Mouse (Mus musculus) liver, adult 2 months (tissue): ENCODE measurements around the gene Lrp10. TPM values are rescaled to one million over a fixed set of nuclear protein-coding genes. Genes with fewer than 3 reads are reported as not detected.

ENCODE experiments used
- DNase-seq: peaks from one replicate; pipeline ENCODE4 v3.0.0-alpha.2; 2011; ENCODE audit warnings: low read depth, low spot score; ENCODE audit errors: extremely low read depth
- H3K27ac ChIP-seq: fragments of 200-500 bp; replicated peaks from 2 replicates; pipeline ENCODE4 v1.5.1; 2012; ENCODE audit warnings: low read depth, mild to moderate bottlenecking, control low read depth, inconsistent platforms, low read length; ENCODE audit not compliant: insufficient read depth
- H3K27me3 ChIP-seq: fragments of 200-500 bp; 2 replicates; pipeline ENCODE4 v1.6.1; 2012; ENCODE audit warnings: mild to moderate bottlenecking, moderate library complexity, low read length, inconsistent platforms; ENCODE audit not compliant: control insufficient read depth, insufficient read depth
- H3K36me3 ChIP-seq: fragments of 200-500 bp; 2 replicates; pipeline ENCODE4 v1.6.1; 2012; ENCODE audit warnings: low read length, inconsistent platforms; ENCODE audit not compliant: control insufficient read depth, insufficient read depth
- H3K4me1 ChIP-seq: fragments of 200-500 bp; 2 replicates; pipeline ENCODE4 v1.6.1; 2011; ENCODE audit warnings: low read length; ENCODE audit not compliant: control insufficient read depth, insufficient read depth
- H3K4me3 ChIP-seq: fragments of 200-500 bp; 2 replicates; pipeline ENCODE4 v1.5.1; 2011; ENCODE audit warnings: low read depth, mild to moderate bottlenecking, control low read depth, low read length, moderate library complexity; ENCODE audit not compliant: insufficient read depth
- H3K79me2 ChIP-seq: fragments of 200-500 bp; 2 replicates; pipeline ENCODE4 v1.6.1; 2012; ENCODE audit warnings: inconsistent platforms, mild to moderate bottlenecking, low read length, moderate library complexity; ENCODE audit not compliant: control insufficient read depth, insufficient read depth
- H3K9ac ChIP-seq: fragments of 200-500 bp; 2 replicates; pipeline ENCODE4 v1.6.1; 2012; ENCODE audit warnings: low read depth, mild to moderate bottlenecking, control low read depth, inconsistent platforms, low read length
- CTCF ChIP-seq: fragments of 200-500 bp; IDR thresholded peaks from 2 replicates; pipeline ENCODE4 v1.5.1; 2011; ENCODE audit warnings: low read depth, low read length, control low read depth
- POLR2A ChIP-seq: fragments of 200-500 bp; IDR thresholded peaks from 2 replicates; pipeline ENCODE4 v1.6.1; 2011; ENCODE audit warnings: low read length, control low read depth; ENCODE audit not compliant: insufficient read depth; ENCODE audit errors: extremely low read depth
- WGBS: fragments of 180-500 bp; shearing (Covaris S2); methylation state at CpG from one replicate; pipeline ENCODE4 v1.1.7; 2018; 5-methylcytosine and 5-hydroxymethylcytosine counted together
- polyA plus RNA-seq: library from polyadenylated mRNA; depleted of rRNA; stranded (reverse); fragments of >200 nt; gene quantifications from 2 replicates; pipeline ENCODE4 v1.2.3, GENCODE M21; 2012
- total RNA-seq: library from RNA; depleted of rRNA; stranded (reverse); fragments of >200 nt; gene quantifications from 2 replicates; pipeline ENCODE4 v1.2.3, GENCODE M21; 2014

Gene Lrp10
- total and polyA plus RNA-seq, 2 experiments, result 7.1 to 50.3 TPM

DNA sequence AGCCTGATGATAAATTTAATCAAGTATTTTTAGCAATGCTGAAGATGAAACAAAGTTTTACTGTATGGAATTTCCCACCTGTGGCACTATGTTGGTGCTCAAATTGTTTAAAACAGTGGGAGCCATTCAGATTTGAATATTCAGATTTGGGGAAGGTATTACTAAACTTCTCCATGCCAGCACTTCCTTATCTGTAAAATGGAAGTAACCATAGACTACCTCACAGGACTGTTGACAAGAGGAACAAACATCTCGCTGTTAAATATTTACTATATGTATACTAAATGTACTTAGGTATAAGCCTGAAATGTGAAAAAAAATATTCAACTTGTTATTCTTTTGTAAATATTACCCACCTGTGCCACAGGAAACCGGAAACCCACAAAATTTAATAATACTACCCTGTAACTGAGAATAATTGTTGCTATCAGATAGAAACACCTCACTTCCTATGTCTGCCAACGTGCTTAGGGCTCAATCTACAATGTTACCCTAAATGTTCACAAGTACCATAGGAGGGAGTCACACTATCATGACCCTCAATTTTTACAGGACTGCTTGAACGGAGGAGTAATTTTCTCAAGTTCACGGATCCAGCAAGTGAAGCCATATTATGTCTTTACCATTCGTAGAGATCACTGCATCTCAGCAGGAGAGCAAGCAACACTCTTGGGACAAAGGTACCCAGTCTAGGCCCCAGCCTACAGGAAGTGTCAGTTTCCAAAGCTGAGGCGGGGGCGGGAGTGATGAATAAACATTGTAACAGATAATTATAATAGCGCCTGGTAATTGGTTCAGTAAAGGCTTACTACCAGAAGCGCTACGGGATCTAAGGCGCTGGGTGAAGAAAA, 604 bp upstream of the Lrp10 start:
- 16% methylated on average over 12 of the region's 12 CpGs for WGBS
- peak overlapping the region; percentile 95 for H3K4me3 ChIP-seq
- H3K27me3 ChIP-seq, result no peaks in the 10 kb centered on the region
- H3K9ac ChIP-seq, result peak overlapping the region; percentile 21; the same call in 1 of the 2 replicates
- TF ChIP-seq CTCF, result no peak
- TF ChIP-seq POLR2A, result no peak
- H3K4me1 ChIP-seq, result peaks cover 5% of the 10 kb centered on the region
- no peak for DNase-seq
- H3K79me2 ChIP-seq, result no peaks in the 10 kb centered on the region
- H3K27ac ChIP-seq, result peak overlapping the region; percentile 62
- H3K36me3 ChIP-seq, result peaks cover 11% of the 10 kb centered on the region; the same call in 1 of the 2 replicates

DNA sequence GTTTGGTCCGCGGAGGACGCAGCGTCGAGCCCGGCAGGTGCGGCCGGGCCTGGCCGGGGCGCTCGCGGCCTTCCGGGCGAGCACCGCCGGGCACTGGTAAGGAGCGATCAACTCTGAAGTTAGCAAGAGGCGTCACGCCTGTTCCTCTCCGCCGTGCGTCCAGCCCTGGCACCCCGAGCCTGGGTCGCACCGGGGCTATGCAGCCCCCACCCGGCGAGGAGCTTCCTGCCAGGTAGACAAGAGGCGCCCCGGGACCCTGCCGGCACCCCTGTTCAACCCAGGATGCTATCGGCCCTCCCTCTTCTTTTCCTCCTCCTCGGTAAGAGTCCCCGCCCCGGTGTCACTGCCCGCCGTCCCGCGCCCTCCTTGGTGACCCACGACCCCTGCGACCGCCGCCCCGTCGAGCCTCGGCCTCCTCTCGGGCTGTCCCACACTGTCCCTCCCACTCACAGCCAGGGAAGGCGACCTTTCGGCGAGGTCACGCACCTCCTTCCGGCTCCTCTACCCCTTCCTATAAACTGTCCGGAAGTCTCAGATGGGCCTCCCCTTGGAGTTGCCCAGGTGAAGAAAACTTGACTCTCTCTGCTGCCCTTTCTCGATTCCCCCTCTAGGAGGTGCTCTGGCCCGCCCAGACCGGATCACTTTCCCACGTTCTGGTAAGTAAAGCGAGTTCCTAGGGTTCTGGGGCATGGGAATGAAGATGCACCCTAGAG, 512 bp downstream of the Lrp10 start:
- 1% methylated on average over 57 of the region's 57 CpGs for WGBS
- peak; percentile 69 for DNase-seq
- Histone ChIP-seq H3K27ac (peak overlapping the region; percentile 73), H3K36me3 (peaks cover 13% of the 10 kb centered on the region; the same call in 1 of the 2 replicates), H3K4me3 (peak overlapping the region; percentile 95), H3K9ac (peak overlapping the region; percentile 94), H3K27me3 (no peaks in the 10 kb centered on the region), H3K79me2 (no peaks in the 10 kb centered on the region), H3K4me1 (peaks cover 5% of the 10 kb centered on the region)
- TF ChIP-seq POLR2A (no peak), CTCF (peak; percentile 76)

GRCm38 (mm10) chr14:54471467-54471866, 7.5 kb downstream of the Lrp10 start:
- Histone ChIP-seq H3K79me2 (no peaks in the 10 kb centered on the region), H3K9ac (no peak overlapping the region), H3K27ac (no peak overlapping the region), H3K27me3 (no peaks in the 10 kb centered on the region), H3K4me3 (no peak overlapping the region), H3K4me1 (no peaks in the 10 kb centered on the region; the same call in 1 of the 2 replicates), H3K36me3 (peaks cover 13% of the 10 kb centered on the region; the same call in 1 of the 2 replicates)
- WGBS, result 93% methylated on average over 2 of the region's 2 CpGs
- TF ChIP-seq POLR2A, result no peak
- no peak for TF ChIP-seq CTCF
- no peak for DNase-seq

DNA sequence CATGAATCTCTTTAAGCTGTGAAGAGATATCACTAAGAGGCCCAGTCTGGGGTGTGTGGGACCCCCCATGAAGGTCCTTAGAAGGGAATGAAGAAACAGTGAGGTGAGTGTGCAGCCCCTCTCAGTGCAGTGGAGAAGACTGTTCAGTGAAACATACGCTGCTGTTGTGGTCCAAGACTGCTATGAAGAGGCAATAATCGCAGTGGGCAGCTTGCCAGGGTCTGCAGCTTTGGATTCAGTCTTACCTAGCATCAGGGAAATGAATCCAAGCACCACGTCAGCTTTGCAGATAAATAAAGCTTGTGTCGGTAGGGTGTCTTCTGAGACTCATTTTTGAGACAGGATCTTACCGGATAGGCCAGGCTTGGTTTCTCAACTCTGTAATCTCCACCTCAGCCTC, 8.7 kb downstream of the Lrp10 start:
- WGBS, result 70% methylated on average over 5 of the region's 5 CpGs
- no peak for DNase-seq
- no peaks in the 10 kb centered on the region; the same call in 1 of the 2 replicates for H3K4me1 ChIP-seq
- no peak overlapping the region for H3K4me3 ChIP-seq
- H3K79me2 ChIP-seq, result no peaks in the 10 kb centered on the region
- peaks cover 9% of the 10 kb centered on the region; the same call in 1 of the 2 replicates for H3K36me3 ChIP-seq
- no peaks in the 10 kb centered on the region for H3K27me3 ChIP-seq
- TF ChIP-seq CTCF, result no peak
- no peak for TF ChIP-seq POLR2A
- no peak overlapping the region for H3K9ac ChIP-seq
- H3K27ac ChIP-seq, result no peak overlapping the region

- TF ChIP-seq CTCF, result no peak
- no peak for TF ChIP-seq POLR2A
- H3K36me3 ChIP-seq, result no peaks in the 10 kb centered on the region
- H3K27ac ChIP-seq, result no peak overlapping the region
- H3K27me3 ChIP-seq, result peaks cover 7% of the 10 kb centered on the region
- no peaks in the 10 kb centered on the region; the same call in 1 of the 2 replicates for H3K4me1 ChIP-seq
- no peaks in the 10 kb centered on the region for H3K79me2 ChIP-seq
- no peak overlapping the region for H3K4me3 ChIP-seq
- no peak for DNase-seq
- WGBS, result 81% methylated on average over 5 of the region's 5 CpGs
- H3K9ac ChIP-seq, result no peak overlapping the region
These were observed 10.8 kb downstream of the Lrp10 start for GRCm38 (mm10) chr14:54474744-54475143.
